Mouse (Mus musculus) midbrain, embryonic 11.5 days (tissue): ENCODE measurements at regions not wholly inside any gene's neighbourhood (a gene's known extent, or its start where the extent isn't known, plus 50 kb on each side); places are given as distances from the start of the nearest gene placed in this dataset.
A peak's percentile ranks its signal among the peaks of the same experiment; 100 is the strongest.

Experiments used
- ATAC-seq: fragments of 200-750 bp; cut with Nextera tagmentation; 2 replicates; pipeline ENCODE4 v1.8.0; 2017; ENCODE audit warnings: moderate TSS enrichment, moderate library complexity; ENCODE audit not compliant: low FRiP score
- DNase-seq: peaks from one replicate; pipeline ENCODE4 v3.0.0; 2015; ENCODE audit warnings: low spot score; ENCODE audit errors: missing footprints
- H3K27ac ChIP-seq: fragments of 300-500 bp; sonication (generic); 2 replicates; pipeline ENCODE4 v1.5.1; 2014; ENCODE audit warnings: low read depth, low read length
- H3K27me3 ChIP-seq: fragments of 300-500 bp; sonication (generic); 2 replicates; pipeline ENCODE4 v1.6.1; 2014; ENCODE audit warnings: mild to moderate bottlenecking, low read length, moderate library complexity, mixed read lengths; ENCODE audit not compliant: control insufficient read depth, insufficient read depth
- H3K36me3 ChIP-seq: fragments of 300-500 bp; sonication (generic); 2 replicates; pipeline ENCODE4 v1.6.1; 2014; ENCODE audit warnings: mild to moderate bottlenecking, low read length, moderate library complexity, mixed read lengths; ENCODE audit not compliant: control insufficient read depth, insufficient read depth
- H3K4me1 ChIP-seq: fragments of 300-500 bp; sonication (generic); 2 replicates; pipeline ENCODE4 v1.6.1; 2014; ENCODE audit warnings: low read length; ENCODE audit not compliant: control insufficient read depth, insufficient read depth
- H3K4me2 ChIP-seq: fragments of 300-500 bp; sonication (generic); 2 replicates; pipeline ENCODE4 v1.6.1; 2014; ENCODE audit warnings: mild to moderate bottlenecking, moderate library complexity
- H3K4me3 ChIP-seq: fragments of 300-500 bp; sonication (generic); 2 replicates; pipeline ENCODE4 v1.5.1; 2014; ENCODE audit warnings: low read depth, low read length
- H3K9ac ChIP-seq: fragments of 300-500 bp; sonication (generic); 2 replicates; pipeline ENCODE4 v1.6.1; 2014; ENCODE audit warnings: low read length
- H3K9me3 ChIP-seq: fragments of 300-500 bp; sonication (generic); 2 replicates; pipeline ENCODE4 v1.6.1; 2016; ENCODE audit warnings: low read length; ENCODE audit not compliant: control insufficient read depth
- WGBS: fragments of 180-500 bp; shearing (Covaris S2); extraction: QIAGEN DNeasy Blood & Tissue Kit; methylation state at CpG from one replicate; pipeline ENCODE4 v1.1.7; 2014; 5-methylcytosine and 5-hydroxymethylcytosine counted together

DNA sequence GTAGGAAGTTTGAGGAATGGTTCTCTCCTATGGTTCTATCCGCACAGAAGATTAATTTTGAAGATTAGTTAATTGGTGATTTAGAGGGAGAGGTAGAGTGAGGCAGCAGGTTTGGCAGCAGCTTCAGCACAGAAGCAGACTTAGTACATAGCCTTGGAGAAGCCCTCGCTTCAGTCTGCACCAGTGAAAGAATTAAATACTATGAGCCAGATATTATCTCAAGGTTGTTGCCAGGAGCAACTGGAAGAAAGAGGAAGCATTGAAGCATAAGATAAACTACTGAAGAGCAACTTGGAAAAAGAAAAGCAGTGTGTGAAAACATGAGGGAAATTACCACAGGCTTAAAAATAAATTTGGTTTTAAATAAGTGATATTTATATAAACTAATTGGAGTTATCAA lies 191.5 kb upstream of the Epha5 start:
- H3K9me3 ChIP-seq = no peaks in the 10 kb centered on the region
- H3K4me2 ChIP-seq = no peak overlapping the region
- H3K36me3 ChIP-seq = no peaks in the 10 kb centered on the region
- WGBS = 55% methylated on average over 2 of the region's 2 CpGs
- H3K27me3 ChIP-seq = no peaks in the 10 kb centered on the region
- H3K4me3 ChIP-seq = no peak overlapping the region
- no peak overlapping the region for H3K27ac ChIP-seq
- no peak overlapping the region for H3K9ac ChIP-seq
- DNase-seq (no peak), ATAC-seq (no peak)
- no peaks in the 10 kb centered on the region for H3K4me1 ChIP-seq

DNA sequence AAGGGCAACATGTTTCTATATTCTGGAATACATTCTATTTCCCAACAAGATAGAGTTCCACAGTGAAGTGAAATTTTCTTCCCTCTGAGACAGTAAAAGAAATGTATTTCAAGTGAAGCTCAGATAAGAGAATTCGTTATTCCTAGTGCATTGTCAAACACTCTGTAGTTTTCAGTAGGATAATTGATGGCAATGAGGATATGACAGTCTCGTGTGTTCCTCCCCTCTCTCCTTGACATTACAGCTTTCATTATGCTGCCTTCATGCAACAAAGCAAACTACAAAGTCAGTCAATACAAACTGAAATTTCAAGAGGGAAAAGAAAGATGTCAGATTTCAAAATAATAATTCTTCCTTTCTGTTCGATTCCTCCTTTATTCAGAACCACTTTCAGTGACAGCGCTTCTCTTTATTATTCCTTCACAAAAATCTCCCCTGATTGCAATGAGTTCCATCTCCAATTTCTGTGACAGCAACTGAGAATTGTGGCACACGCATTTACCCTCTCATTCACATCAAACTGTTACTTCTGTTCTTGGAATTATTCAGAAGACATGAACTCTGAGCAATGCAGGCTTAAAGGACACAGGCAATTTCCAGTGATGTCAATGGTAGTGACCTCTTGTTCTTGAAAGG lies 148.2 kb upstream of the Epha5 start:
- no peak for DNase-seq
- WGBS = 79% methylated on average over 5 of the region's 5 CpGs

DNA sequence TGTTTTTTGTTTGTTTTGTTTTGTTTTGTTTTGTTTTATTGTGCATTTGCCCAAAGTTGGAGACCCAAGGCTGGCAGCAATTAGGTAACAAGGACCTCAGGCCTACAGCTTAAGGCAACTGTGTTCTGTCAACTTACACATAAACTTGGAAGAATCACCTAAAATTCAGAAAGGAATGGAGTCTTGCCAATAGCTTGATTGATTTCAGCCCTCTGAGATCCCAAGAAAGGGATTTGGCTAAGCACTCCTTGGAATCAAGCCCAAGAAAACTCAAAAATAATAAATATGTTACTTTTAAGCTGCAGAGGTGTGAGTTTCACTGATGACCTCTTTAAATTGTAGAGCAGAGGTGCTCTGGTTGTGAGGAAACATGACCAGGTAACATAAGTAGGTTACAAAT lies 102.7 kb upstream of the Epha5 start:
- H3K27ac ChIP-seq = no peak overlapping the region

More for the DNA sequence above, 148.2 kb upstream of the Epha5 start:
- no peaks in the 10 kb centered on the region for H3K9me3 ChIP-seq
- no peak overlapping the region for H3K4me3 ChIP-seq
- ATAC-seq = no peak
- no peaks in the 10 kb centered on the region for H3K36me3 ChIP-seq
- H3K27me3 ChIP-seq = no peaks in the 10 kb centered on the region
- no peak overlapping the region for H3K27ac ChIP-seq
- no peaks in the 10 kb centered on the region for H3K4me1 ChIP-seq
- no peak overlapping the region for H3K9ac ChIP-seq
- H3K4me2 ChIP-seq = no peak overlapping the region

DNA sequence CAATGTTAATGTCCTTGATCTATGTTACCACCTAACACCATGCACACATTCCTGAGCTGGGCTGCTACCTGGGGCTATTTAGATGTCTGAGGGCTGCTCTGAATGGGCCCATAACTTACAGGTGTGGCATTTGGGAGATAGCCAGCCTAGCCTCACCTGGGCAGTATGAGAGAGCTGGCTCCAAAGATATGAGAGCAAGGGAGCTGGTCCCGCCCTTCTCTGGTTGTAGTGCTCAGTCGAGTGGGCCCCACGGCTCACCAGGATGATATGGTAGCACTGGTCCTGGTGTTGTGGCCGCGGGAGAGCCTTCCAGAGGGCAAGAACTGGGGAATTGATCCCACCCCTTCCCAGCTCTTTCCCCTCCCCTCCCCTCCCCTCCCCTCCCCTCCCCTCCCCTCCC lies 93.0 kb upstream of the Epha5 start:
- Histone ChIP-seq H3K27me3 (no peaks in the 10 kb centered on the region), H3K9ac (no peak overlapping the region), H3K4me1 (no peaks in the 10 kb centered on the region), H3K36me3 (no peaks in the 10 kb centered on the region), H3K27ac (no peak overlapping the region), H3K4me2 (no peak overlapping the region), H3K4me3 (no peak overlapping the region), H3K9me3 (no peaks in the 10 kb centered on the region)
- ATAC-seq (0 out of 2 replicates have a peak, but pooled peaks have one; percentile 14), DNase-seq (no peak)
- WGBS = 87% methylated on average over 5 of the region's 5 CpGs

More for the DNA sequence above, 102.7 kb upstream of the Epha5 start:
- H3K4me1 ChIP-seq = no peaks in the 10 kb centered on the region
- DNase-seq (no peak), ATAC-seq (no peak)
- no peaks in the 10 kb centered on the region for H3K27me3 ChIP-seq
- no peaks in the 10 kb centered on the region for H3K9me3 ChIP-seq
- H3K36me3 ChIP-seq = no peaks in the 10 kb centered on the region
- H3K4me3 ChIP-seq = no peak overlapping the region
- H3K4me2 ChIP-seq = no peak overlapping the region
- H3K9ac ChIP-seq = no peak overlapping the region

DNA sequence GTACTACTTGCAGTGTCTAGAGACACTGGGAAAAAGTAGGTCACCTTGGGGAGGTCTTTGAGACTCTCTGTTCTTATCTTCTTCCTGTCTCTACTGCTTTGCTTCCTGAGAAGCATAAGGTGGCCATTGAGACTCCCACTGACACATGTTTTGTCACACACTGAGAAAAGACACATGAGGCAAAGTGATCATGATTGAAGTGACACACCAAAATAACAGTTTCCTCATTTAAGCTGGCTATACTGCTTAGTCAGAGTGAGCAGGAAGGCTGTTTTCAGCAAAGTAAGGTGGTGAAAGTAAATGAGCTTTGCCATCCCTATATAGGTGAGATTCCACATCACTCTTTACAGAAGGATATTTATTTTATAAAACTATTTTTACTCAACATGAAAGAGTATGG lies 63.8 kb upstream of the Epha5 start:
- Histone ChIP-seq H3K4me1 (no peaks in the 10 kb centered on the region), H3K4me2 (no peak overlapping the region), H3K27me3 (no peaks in the 10 kb centered on the region), H3K27ac (no peak overlapping the region), H3K4me3 (no peak overlapping the region), H3K9me3 (no peaks in the 10 kb centered on the region), H3K9ac (no peak overlapping the region), H3K36me3 (no peaks in the 10 kb centered on the region)
- ATAC-seq (no peak), DNase-seq (no peak)
